Mouse (Mus musculus) bone marrow, adult 2 months (tissue): Measurements from ENCODE around the gene Sprtn. TPM values are rescaled to one million over a fixed set of nuclear protein-coding genes. Genes with fewer than 3 reads are reported as not detected.

Source experiments
- H3K27ac ChIP-seq: fragments of 200-500 bp; 2 replicates; pipeline ENCODE4 v1.5.1; 2012; ENCODE audit warnings: low read depth, mild to moderate bottlenecking, control low read depth, inconsistent platforms, low read length; ENCODE audit not compliant: control insufficient read depth, poor library complexity, insufficient read depth
- H3K4me1 ChIP-seq: fragments of 200-500 bp; 2 replicates; pipeline ENCODE4 v1.6.1; 2011; ENCODE audit warnings: low read length; ENCODE audit not compliant: control insufficient read depth, insufficient read depth
- H3K4me3 ChIP-seq: fragments of 200-500 bp; replicated peaks from 2 replicates; pipeline ENCODE3; 2011; ENCODE audit warnings: mild to moderate bottlenecking, low read depth, low read length, control low read depth; ENCODE audit not compliant: control insufficient read depth
- CTCF ChIP-seq: fragments of 200-500 bp; IDR thresholded peaks from 2 replicates; pipeline ENCODE4 v1.5.1; 2011; ENCODE audit warnings: low read length, control low read depth; ENCODE audit not compliant: control insufficient read depth, insufficient read depth
- POLR2A ChIP-seq: fragments of 200-500 bp; IDR thresholded peaks from 2 replicates; pipeline ENCODE4 v1.6.1; 2011; ENCODE audit warnings: low read depth, mild to moderate bottlenecking, control low read depth, low read length, borderline replicate concordance; ENCODE audit not compliant: control insufficient read depth
- WGBS: fragments of 180-500 bp; shearing (Covaris S2); methylation state at CpG from one replicate; pipeline ENCODE4 v1.1.7; 2018; 5-methylcytosine and 5-hydroxymethylcytosine counted together
- polyA plus RNA-seq: library from polyadenylated mRNA; stranded (reverse); fragments of >200 nt; gene quantifications from 2 replicates; pipeline ENCODE4 v1.2.4, GENCODE M21; 2011; ENCODE audit warnings: low replicate concordance; ENCODE audit not compliant: missing spikeins, insufficient read depth, insufficient read length

Sprtn gene
- polyA plus RNA-seq, 1 experiment: 13.8 TPM

- Histone ChIP-seq H3K27ac (0 out of 2 replicates have a peak overlapping the region, but pooled peaks have one; percentile 4), H3K4me3 (no peak overlapping the region), H3K4me1 (peaks cover 27% of the 10 kb centered on the region)
- no peak for TF ChIP-seq POLR2A
- no peak for TF ChIP-seq CTCF
- WGBS: 21% methylated on average over 14 of the region's 14 CpGs
Measured at GRCm38 (mm10) chr8:124925544-124926266, 28.0 kb downstream of the Sprtn start.

DNA sequence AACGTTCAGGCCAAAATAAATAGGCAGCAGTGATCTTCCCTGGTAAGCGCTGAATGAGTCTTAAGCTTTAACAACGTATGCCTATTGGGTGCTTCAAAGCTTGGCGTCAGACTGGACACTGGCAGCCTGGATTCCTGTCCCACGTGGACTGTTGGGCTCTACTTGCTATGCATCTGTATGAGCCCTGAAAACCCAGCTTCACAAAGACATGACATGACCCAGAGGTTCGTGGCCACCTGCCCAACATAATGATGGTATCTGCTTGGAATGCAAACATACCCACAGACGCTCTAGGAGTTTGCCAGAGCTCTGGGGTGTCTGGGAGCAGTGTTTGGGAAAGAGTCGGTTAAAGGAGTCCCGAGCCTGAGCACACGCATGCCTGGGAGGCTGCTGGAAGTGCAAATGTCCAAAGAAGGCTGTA, 28.7 kb downstream of the Sprtn start:
- H3K27ac ChIP-seq: no peak overlapping the region
- TF ChIP-seq CTCF (no peak), POLR2A (no peak)
- 61% methylated on average over 10 of the region's 10 CpGs for WGBS
- peaks cover 24% of the 10 kb centered on the region for H3K4me1 ChIP-seq
- no peak overlapping the region for H3K4me3 ChIP-seq

DNA sequence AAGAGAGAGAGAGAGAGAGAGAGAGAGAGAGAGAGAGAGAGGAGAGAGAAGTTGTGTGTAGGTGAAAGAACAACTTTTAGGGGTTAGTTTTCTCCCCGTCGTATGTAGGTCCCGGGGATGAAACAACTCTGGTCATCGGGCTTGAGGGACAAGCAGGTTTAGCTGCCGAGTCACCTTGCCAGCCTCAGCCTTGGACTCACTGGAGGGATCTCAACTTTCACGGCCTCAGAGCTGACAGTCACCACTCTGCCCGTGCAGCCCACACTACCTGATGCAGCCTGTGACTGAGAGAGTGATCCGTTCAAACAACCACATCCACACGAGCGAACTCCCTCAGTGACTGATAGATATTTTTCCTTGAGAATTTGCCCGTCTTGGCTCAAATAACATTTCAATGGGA, 31.3 kb downstream of the Sprtn start:
- Histone ChIP-seq H3K4me1 (peaks cover 15% of the 10 kb centered on the region), H3K4me3 (no peak overlapping the region), H3K27ac (no peak overlapping the region)
- WGBS: 79% methylated on average over 11 of the region's 11 CpGs
- no peak for TF ChIP-seq CTCF
- no peak for TF ChIP-seq POLR2A

- 81% methylated on average over 13 of the region's 13 CpGs for WGBS
- peaks cover 12% of the 10 kb centered on the region for H3K4me1 ChIP-seq
- TF ChIP-seq CTCF: no peak
- no peak for TF ChIP-seq POLR2A
Measured at GRCm38 (mm10) chr8:124930086-124930485, 32.4 kb downstream of the Sprtn start.

DNA sequence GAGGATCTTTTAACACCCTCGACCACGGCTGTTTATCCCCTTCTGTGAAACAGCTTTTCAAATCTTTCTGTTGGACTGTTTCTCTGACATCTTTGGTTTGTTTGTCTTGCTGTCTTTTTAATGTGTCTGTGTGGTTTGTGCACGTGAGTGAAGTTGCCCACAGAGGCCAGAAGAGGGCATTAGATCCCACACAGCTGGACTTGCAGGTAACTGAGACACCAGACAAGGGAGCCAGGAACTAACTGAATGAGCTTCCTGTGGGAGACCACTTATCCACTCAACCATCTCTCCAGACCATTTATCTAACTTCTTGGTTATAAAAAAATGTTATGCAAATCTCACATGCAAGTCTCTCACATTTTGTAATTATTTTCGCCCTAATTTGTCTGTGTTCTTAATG, 33.0 kb downstream of the Sprtn start:
- Histone ChIP-seq H3K4me3 (no peak overlapping the region), H3K27ac (no peak overlapping the region), H3K4me1 (peaks cover 9% of the 10 kb centered on the region)
- WGBS: 78% methylated on average over 4 of the region's 4 CpGs
- TF ChIP-seq CTCF (no peak), POLR2A (no peak)

More at GRCm38 (mm10) chr8:124930086-124930485, 32.4 kb downstream of the Sprtn start:
- Histone ChIP-seq H3K4me3 (no peak overlapping the region), H3K27ac (no peak overlapping the region)

GRCm38 (mm10) chr8:124932435-124932834, 34.7 kb downstream of the Sprtn start:
- 28% methylated on average over 3 of the region's 3 CpGs for WGBS
- no peak for TF ChIP-seq POLR2A
- TF ChIP-seq CTCF: no peak
- Histone ChIP-seq H3K27ac (no peak overlapping the region), H3K4me3 (no peak overlapping the region), H3K4me1 (no peaks in the 10 kb centered on the region; the same call in none of the 2 replicates)

DNA sequence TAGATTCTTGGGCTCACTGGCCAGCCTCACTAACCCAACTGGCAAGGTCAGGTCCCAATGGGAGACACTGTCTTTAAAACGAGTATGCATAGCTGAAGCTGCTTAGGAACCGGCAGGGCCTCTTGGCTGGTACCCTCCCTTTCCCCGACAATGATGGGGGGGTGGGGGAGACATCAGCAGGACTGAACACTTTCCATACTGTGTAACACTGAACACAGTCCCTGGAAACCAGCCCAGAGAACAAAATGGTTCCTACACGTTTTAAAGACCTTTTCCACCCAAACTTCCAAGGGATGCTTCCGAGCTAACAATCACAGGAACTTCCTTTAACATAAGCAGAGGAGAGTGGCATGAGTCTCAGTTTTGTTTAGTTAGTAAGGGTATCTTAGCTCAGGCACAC, 37.4 kb downstream of the Sprtn start:
- no peak for TF ChIP-seq POLR2A
- no peak for TF ChIP-seq CTCF
- H3K27ac ChIP-seq: no peak overlapping the region
- WGBS: 84% methylated on average over 5 of the region's 5 CpGs
- H3K4me3 ChIP-seq: no peak overlapping the region
- H3K4me1 ChIP-seq: no peaks in the 10 kb centered on the region; the same call in 1 of the 2 replicates

GRCm38 (mm10) chr8:124936699-124937098, 39.0 kb downstream of the Sprtn start:
- TF ChIP-seq POLR2A (no peak), CTCF (no peak)
- WGBS: 88% methylated on average over 10 of the region's 10 CpGs
- H3K4me3 ChIP-seq: no peak overlapping the region
- no peak overlapping the region for H3K27ac ChIP-seq
- no peaks in the 10 kb centered on the region for H3K4me1 ChIP-seq
